Mouse (Mus musculus): ENCODE measurements at regions not wholly inside any gene's neighbourhood (a gene's known extent, or its start where the extent isn't known, plus 50 kb on each side); places are given as distances from the start of the nearest gene placed in this dataset.
A peak's percentile ranks its signal among the peaks of the same experiment; 100 is the strongest.

- Histone ChIP-seq H3K9ac (ENCODE audit: control insufficient read depth, low read depth, low read length, poor library complexity, severe bottlenecking) (no peak overlapping the region), H3K4me3 (ENCODE audit: control insufficient read depth in 1 of 2, insufficient read depth in 1 of 2, low read depth in 2 of 2, low read length in 2 of 2) (no peak overlapping the region), H3K79me2 (ENCODE audit: control insufficient read depth, insufficient read depth, low read length, poor library complexity) (no peaks in the 10 kb centered on the region), H3K36me3 (ENCODE audit: control insufficient read depth in 1 of 2, insufficient read depth in 2 of 2, low read length in 2 of 2) (no peaks in the 10 kb centered on the region), H3K27me3 (ENCODE audit: control insufficient read depth in 1 of 2, insufficient read depth in 2 of 2, low read length in 2 of 2) (no peaks in the 10 kb centered on the region), H3K27ac (ENCODE audit: control insufficient read depth, low read depth, low read length) (no peak overlapping the region), H3K4me1 (ENCODE audit: control insufficient read depth in 1 of 2, insufficient read depth in 2 of 2, low read length in 2 of 2) (no peaks in the 10 kb centered on the region), H3K9me3 (replicated peaks; ENCODE audit: insufficient read depth, low read length) (no peaks in the 10 kb centered on the region)
- DNase-seq (ENCODE audit: low read depth, low spot score), result no peak
- TF ChIP-seq TBP (IDR thresholded peaks at IDR 0.05; ENCODE audit: low read depth, low read length) (no peak), USF1 (IDR thresholded peaks at IDR 0.05; ENCODE audit: low read depth, low read length) (no peak), NRF1 (IDR thresholded peaks at IDR 0.05; ENCODE audit: insufficient read depth, low read depth, low read length, poor library complexity, severe bottlenecking) (no peak), NELFE (IDR thresholded peaks at IDR 0.05; ENCODE audit: low read depth, low read length) (no peak), MXI1 (IDR thresholded peaks at IDR 0.05; ENCODE audit: low read depth, low read length) (no peak), ETS1 (IDR thresholded peaks at IDR 0.05; ENCODE audit: low read depth, low read length) (no peak), ELF1 (IDR thresholded peaks at IDR 0.05; ENCODE audit: low read depth, low read length) (no peak), JUND (IDR thresholded peaks at IDR 0.05; ENCODE audit: low read depth, low read length) (no peak), TCF12 (IDR thresholded peaks at IDR 0.05; ENCODE audit: low read depth, low read length) (no peak), SMC3 (IDR thresholded peaks at IDR 0.05; ENCODE audit: low read depth, low read length) (no peak), SIN3A (IDR thresholded peaks at IDR 0.05; ENCODE audit: low read length) (no peak), MAX (IDR thresholded peaks at IDR 0.05; ENCODE audit: low read length) (no peak), CHD2 (IDR thresholded peaks at IDR 0.05; ENCODE audit: low read length) (no peak)
Measured at GRCm38 (mm10) chr7:129441085-129441617, 150.5 kb upstream of the Wdr11 start.

DNA sequence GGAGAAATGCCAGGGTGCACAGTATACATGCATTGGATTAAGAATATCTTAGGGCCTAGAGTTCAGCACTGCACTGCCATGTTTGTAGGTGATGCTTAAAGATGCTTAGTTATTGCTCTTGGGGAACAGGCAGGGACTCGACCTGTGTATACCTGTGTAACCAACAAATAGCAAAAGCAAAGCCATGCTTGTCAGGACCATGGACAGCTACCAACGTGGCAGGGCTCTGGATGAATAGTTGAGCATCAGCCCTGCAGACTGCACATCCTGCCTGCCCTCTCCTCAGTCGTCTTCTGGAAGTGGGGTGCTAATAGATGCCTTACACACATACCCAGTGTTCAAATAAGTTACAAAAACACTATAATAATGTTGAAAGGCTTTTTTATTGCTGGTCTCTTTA, 122.2 kb upstream of the Wdr11 start:
- TF ChIP-seq MXI1 (IDR thresholded peaks at IDR 0.05; ENCODE audit: low read depth, low read length) (peak; percentile 34; the same call in 1 of the 2 replicates), MEF2A (IDR thresholded peaks at IDR 0.05; ENCODE audit: extremely low read depth, insufficient replicate concordance, low read depth, low read length, poor library complexity, severe bottlenecking) (no peak), GABPA (IDR thresholded peaks at IDR 0.05; ENCODE audit: low read depth, low read length) (no peak), CTCF (IDR thresholded peaks at IDR 0.05 in 2 of 3, conservative IDR thresholded peaks at IDR 0.05 in 1 of 3; ENCODE audit: control insufficient read depth in 1 of 3, insufficient read depth in 1 of 3, low read depth in 2 of 3, low read length in 3 of 3, poor library complexity in 1 of 3, severe bottlenecking in 1 of 3) (no peak), NRF1 (IDR thresholded peaks at IDR 0.05; ENCODE audit: insufficient read depth, low read depth, low read length, poor library complexity, severe bottlenecking) (no peak)
- DNase-seq (ENCODE audit: low read depth, low spot score), result peak; percentile 48
- Histone ChIP-seq H3K9me3 (replicated peaks; ENCODE audit: insufficient read depth, low read length) (no peaks in the 10 kb centered on the region), H3K27me3 (ENCODE audit: control insufficient read depth in 1 of 2, insufficient read depth in 2 of 2, low read length in 2 of 2) (no peaks in the 10 kb centered on the region), H3K9ac (ENCODE audit: control insufficient read depth, low read depth, low read length, poor library complexity, severe bottlenecking) (no peak overlapping the region), H3K79me2 (ENCODE audit: control insufficient read depth, insufficient read depth, low read length, poor library complexity) (no peaks in the 10 kb centered on the region), H3K4me3 (ENCODE audit: control insufficient read depth in 1 of 2, insufficient read depth in 1 of 2, low read depth in 2 of 2, low read length in 2 of 2) (no peak overlapping the region), H3K27ac (ENCODE audit: control insufficient read depth, low read depth, low read length) (no peak overlapping the region), H3K36me3 (ENCODE audit: control insufficient read depth in 1 of 2, insufficient read depth in 2 of 2, low read length in 2 of 2) (no peaks in the 10 kb centered on the region), H3K4me1 (ENCODE audit: control insufficient read depth in 1 of 2, insufficient read depth in 2 of 2, low read length in 2 of 2) (no peaks in the 10 kb centered on the region)

Data from MEL (cell line).